Mouse (Mus musculus) heart, embryonic 14.5 days (tissue): ENCODE data around the gene Ddx43. TPM values are rescaled to one million over a fixed set of nuclear protein-coding genes. Genes with fewer than 3 reads are reported as not detected.

Experiments
- ATAC-seq: fragments of 200-750 bp; cut with Nextera tagmentation; 2 replicates; pipeline ENCODE4 v1.8.0; 2017; ENCODE audit warnings: low read depth, moderate TSS enrichment; ENCODE audit not compliant: insufficient number of reproducible peaks, insufficient read depth, low FRiP score
- H3K27ac ChIP-seq, 2 experiments: fragments of 200-500 bp in 1 of 2; fragments of 300-500 bp in 1 of 2; sonication (generic) in 1 of 2; replicated peaks in 1 of 2; 2 replicates each; pipeline ENCODE4 v1.5.1; 2012 to 2014; ENCODE audit warnings: low read depth in 2 of 2, low read length in 2 of 2, control low read depth in 1 of 2, mild to moderate bottlenecking in 1 of 2, mixed read lengths in 1 of 2; ENCODE audit not compliant: control insufficient read depth in 1 of 2, insufficient read depth in 1 of 2
- H3K27me3 ChIP-seq: fragments of 300-500 bp; sonication (generic); 2 replicates; pipeline ENCODE4 v1.6.1; 2014; ENCODE audit warnings: mild to moderate bottlenecking, low read length, control low read depth; ENCODE audit not compliant: control insufficient read depth, insufficient read depth
- H3K36me3 ChIP-seq: fragments of 300-500 bp; sonication (generic); 2 replicates; pipeline ENCODE4 v1.6.1; 2014; ENCODE audit warnings: mild to moderate bottlenecking, control low read depth, low read length, mixed read lengths; ENCODE audit not compliant: control insufficient read depth, insufficient read depth
- H3K4me1 ChIP-seq, 2 experiments: fragments of 200-500 bp in 1 of 2; fragments of 300-500 bp in 1 of 2; sonication (generic) in 1 of 2; 2 replicates each; pipeline ENCODE4 v1.6.1; 2012 to 2014; ENCODE audit warnings: low read length in 2 of 2, control low read depth in 1 of 2, mixed read lengths in 1 of 2; ENCODE audit not compliant: control insufficient read depth in 2 of 2, insufficient read depth in 2 of 2
- H3K4me2 ChIP-seq: fragments of 300-500 bp; sonication (generic); 2 replicates; pipeline ENCODE4 v1.6.1; 2014; ENCODE audit warnings: mild to moderate bottlenecking, low read length
- H3K4me3 ChIP-seq, 2 experiments: fragments of 200-500 bp in 1 of 2; fragments of 300-500 bp in 1 of 2; sonication (generic) in 1 of 2; 2 replicates each; pipeline ENCODE4 v1.5.1; 2012 to 2014; ENCODE audit warnings: low read length in 2 of 2, mild to moderate bottlenecking in 2 of 2, control low read depth in 1 of 2, low read depth in 1 of 2, moderate library complexity in 1 of 2; ENCODE audit not compliant: control insufficient read depth in 1 of 2, insufficient read depth in 1 of 2
- H3K9ac ChIP-seq: fragments of 300-500 bp; sonication (generic); 2 replicates; pipeline ENCODE4 v1.6.1; 2014; ENCODE audit warnings: mild to moderate bottlenecking, low read length
- H3K9me3 ChIP-seq: fragments of 300-500 bp; sonication (generic); 2 replicates; pipeline ENCODE4 v1.6.1; 2016; ENCODE audit warnings: low read length, control low read depth; ENCODE audit not compliant: control insufficient read depth
- WGBS: fragments of 180-500 bp; shearing (Covaris S2); extraction: QIAGEN DNeasy Blood & Tissue Kit; methylation state at CpG from one replicate; pipeline ENCODE4 v1.1.7; 2014; 5-methylcytosine and 5-hydroxymethylcytosine counted together
- polyA plus RNA-seq: library from polyadenylated mRNA; unstranded; fragments of >200 nt; fragmentation: Nextera tagmentation; extraction: Ambion mirVana; gene quantifications from 2 replicates; pipeline ENCODE4 v1.2.1, GENCODE M21; 2014

The Ddx43 gene
- polyA plus RNA-seq, 1 experiment from 2014 or later: 0.08 TPM

DNA sequence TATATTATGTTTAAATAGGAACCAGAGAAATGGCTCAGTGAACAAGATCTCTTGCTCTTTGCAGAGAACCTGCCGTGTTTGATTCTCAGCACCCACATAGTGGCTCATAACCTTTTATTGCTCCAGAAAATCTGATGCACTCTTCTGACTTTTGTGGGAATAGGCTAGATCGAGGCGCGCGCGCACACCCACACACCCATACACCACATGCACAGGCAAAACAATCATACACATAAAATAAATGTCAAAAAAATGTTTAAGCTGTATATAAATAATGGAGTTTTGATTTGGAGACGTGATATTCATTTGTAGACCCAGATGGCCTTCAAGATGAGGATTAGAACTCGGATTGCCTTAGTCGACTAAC, 52.0 kb downstream of the Ddx43 start:
- Histone ChIP-seq H3K9me3 (no peaks in the 10 kb centered on the region), H3K4me3 (peak overlapping the region; percentile 93 to 95), H3K4me2 (peak overlapping the region; percentile 73), H3K27me3 (peaks cover 41% of the 10 kb centered on the region), H3K4me1 (peaks cover 3 to 10% of the 10 kb centered on the region in 2 experiments), H3K36me3 (peaks cover 23% of the 10 kb centered on the region), H3K9ac (peak overlapping the region; percentile 92), H3K27ac (no peak overlapping the region)
- WGBS: 30% methylated on average over 9 of the region's 9 CpGs
- ATAC-seq: no peak

DNA sequence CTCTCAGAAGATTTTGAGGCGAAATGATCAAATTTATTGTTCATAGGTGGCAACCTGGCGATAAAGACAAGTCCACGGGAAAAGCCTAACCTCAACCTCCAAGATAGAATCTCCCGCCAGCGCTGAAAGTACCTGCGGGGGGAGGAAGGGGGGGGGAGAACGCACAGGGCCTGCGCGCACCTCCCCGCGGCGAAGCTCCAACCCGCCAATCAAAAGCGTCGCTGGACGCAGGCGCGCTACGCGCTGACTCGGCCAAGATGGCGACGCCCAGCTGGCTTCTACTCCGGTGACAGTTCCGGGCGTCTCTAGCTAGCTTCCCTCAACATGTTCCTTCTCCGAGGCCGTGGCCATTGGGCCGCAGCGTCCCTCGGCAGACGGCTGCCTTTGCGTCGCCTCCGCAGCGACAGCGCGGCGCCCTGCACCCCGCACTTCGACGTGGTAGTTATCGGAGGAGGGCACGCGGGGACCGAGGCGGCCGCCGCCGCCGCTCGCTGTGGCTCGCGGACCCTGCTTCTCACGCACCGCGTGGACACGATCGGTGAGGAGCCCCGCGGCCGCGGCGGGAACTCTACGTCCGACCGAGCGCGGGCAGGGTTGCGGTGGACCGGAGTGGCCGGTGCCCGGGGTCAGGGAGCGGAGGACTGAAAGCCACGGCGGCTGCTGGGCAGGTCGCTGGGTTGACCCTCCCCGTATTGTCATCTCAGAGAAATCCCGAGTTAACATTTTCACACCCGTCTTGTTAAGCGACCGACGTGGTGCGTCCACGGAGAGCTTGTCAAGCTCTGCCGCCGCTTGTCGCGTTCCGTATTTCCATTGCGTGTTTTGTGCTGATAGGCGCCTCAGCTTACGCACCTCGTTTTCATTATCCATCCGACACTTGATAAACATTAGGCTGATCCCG, 52.6 kb downstream of the Ddx43 start, which contains the start of the genes Mto1 and Gm17324:
Mto1 (plus strand) TSS at position 236 of the 901 bp plus-strand sequence.
Gm17324 (minus strand) TSS at position 814 of the 901 bp plus-strand sequence.
- Histone ChIP-seq H3K9ac (peak within 1 kb of the TSS; percentile 92), H3K4me1 (peaks cover 3 to 10% of the 10 kb centered on the region in 2 experiments), H3K36me3 (peaks cover 29% of the 10 kb centered on the region), H3K9me3 (no peaks in the 10 kb centered on the region), H3K27ac (peak within 1 kb of the TSS; percentile 89 to 97), H3K4me3 (peak within 1 kb of the TSS; percentile 93 to 95), H3K27me3 (peaks cover 35% of the 10 kb centered on the region), H3K4me2 (peak within 1 kb of the TSS; percentile 73)
- under 1% methylated on average over 94 of the region's 96 CpGs for WGBS
- ATAC-seq: peak; percentile 89

DNA sequence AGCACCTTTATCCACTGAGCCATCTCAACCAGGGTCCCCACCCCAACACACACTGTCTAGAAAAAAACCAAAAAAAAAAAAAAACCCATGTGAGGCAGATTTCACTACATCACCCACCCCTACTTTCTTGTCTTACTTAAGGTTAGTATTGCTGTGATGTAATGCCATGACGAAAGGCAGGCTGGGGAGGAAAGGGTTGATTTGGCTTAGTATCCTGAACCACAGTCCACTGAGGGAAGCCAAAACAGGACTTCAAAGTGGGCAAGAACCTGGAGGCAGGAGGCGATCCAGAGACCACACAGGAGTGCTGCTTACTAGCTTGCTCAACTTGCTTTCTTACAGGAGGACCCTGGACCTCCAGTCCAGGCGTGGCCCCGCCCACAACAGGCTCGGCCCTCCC, 54.8 kb downstream of the Ddx43 start:
- peaks cover 50% of the 10 kb centered on the region for H3K36me3 ChIP-seq
- no peak overlapping the region for H3K4me2 ChIP-seq
- H3K27me3 ChIP-seq: peaks cover 16% of the 10 kb centered on the region
- no peak overlapping the region for H3K4me3 ChIP-seq
- WGBS: 82% methylated on average over 5 of the region's 5 CpGs
- no peak overlapping the region for H3K27ac ChIP-seq
- H3K4me1 ChIP-seq: peaks cover 3 to 10% of the 10 kb centered on the region in 2 experiments
- ATAC-seq: no peak
- no peak overlapping the region for H3K9ac ChIP-seq
- no peaks in the 10 kb centered on the region for H3K9me3 ChIP-seq

DNA sequence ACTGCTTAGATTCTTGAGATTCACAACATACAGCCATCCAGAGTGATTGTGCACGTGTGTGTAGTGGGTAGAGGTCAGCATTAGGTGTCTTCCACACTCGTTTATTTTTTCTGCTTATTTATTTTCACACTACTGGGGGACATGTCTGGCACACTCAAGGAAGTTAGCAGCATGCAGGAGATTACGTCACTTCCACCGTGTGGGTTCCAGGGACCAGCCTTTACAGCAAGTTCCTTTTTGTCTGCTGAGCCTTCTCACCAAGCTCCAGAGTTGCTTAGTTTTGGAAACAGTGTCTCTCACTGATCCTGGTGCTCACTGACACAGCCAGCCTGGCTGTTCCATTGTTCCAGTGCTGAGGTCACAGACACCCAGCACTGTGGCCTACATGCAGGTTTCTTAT, 55.8 kb downstream of the Ddx43 start:
- no peak overlapping the region for H3K4me2 ChIP-seq
- peaks cover 7% of the 10 kb centered on the region for H3K27me3 ChIP-seq
- no peak for ATAC-seq
- H3K4me1 ChIP-seq: peaks cover 3 to 10% of the 10 kb centered on the region in 2 experiments
- WGBS: 69% methylated on average over 4 of the region's 4 CpGs
- peaks cover 53% of the 10 kb centered on the region for H3K36me3 ChIP-seq
- no peak overlapping the region for H3K9ac ChIP-seq
- H3K4me3 ChIP-seq: no peak overlapping the region
- H3K9me3 ChIP-seq: no peaks in the 10 kb centered on the region
- no peak overlapping the region for H3K27ac ChIP-seq

DNA sequence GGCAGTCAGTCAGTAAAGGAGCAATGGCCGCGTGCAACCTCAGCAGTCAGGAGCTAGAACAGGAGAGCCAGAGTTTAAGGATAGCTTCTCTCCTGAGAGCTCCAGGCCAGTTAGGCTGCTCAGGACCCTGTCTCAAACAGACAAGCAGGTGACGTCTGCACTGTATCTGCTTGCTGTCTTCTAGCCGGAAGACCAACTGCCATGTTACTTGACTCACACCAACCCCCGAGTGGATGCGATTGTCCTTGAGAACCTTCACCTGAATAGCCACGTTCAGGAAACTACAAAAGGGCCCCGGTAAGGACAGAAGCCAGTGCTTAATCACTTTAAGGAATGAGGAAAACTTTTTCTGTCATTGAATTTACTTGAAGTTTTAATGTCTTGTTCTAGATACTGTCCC, 61.4 kb downstream of the Ddx43 start:
- no peaks in the 10 kb centered on the region for H3K9me3 ChIP-seq
- H3K4me1 ChIP-seq: no peaks in the 10 kb centered on the region
- no peak overlapping the region for H3K9ac ChIP-seq
- no peaks in the 10 kb centered on the region for H3K27me3 ChIP-seq
- no peak for ATAC-seq
- no peak overlapping the region for H3K27ac ChIP-seq
- H3K36me3 ChIP-seq: peaks cover 87% of the 10 kb centered on the region
- 86% methylated on average over 8 of the region's 8 CpGs for WGBS
- H3K4me2 ChIP-seq: no peak overlapping the region
- H3K4me3 ChIP-seq: no peak overlapping the region

DNA sequence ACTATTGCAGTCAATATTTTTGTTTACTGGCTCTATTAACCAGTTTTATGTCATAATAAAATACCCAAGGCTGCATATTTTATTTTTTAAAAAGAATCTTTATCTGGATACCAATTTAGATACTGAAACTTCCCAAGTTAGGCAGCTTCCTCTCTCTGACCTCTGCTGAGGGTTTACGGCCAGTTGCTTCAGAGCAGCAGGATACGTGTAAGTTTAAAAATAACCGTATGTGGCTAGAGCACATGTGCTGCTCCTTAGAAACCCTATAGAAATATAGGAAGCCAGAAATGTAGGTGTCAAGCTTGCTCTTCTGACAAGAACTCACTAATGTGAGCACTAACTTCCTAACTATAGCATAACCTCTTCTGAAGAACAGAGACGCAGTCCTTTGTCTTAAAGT, 67.8 kb downstream of the Ddx43 start:
- Histone ChIP-seq H3K9me3 (no peaks in the 10 kb centered on the region), H3K4me2 (no peak overlapping the region), H3K27me3 (no peaks in the 10 kb centered on the region), H3K36me3 (peaks cover 93% of the 10 kb centered on the region), H3K4me3 (no peak overlapping the region), H3K4me1 (no peaks in the 10 kb centered on the region), H3K27ac (no peak overlapping the region), H3K9ac (no peak overlapping the region)
- 70% methylated on average over 4 of the region's 4 CpGs for WGBS
- ATAC-seq: no peak

DNA sequence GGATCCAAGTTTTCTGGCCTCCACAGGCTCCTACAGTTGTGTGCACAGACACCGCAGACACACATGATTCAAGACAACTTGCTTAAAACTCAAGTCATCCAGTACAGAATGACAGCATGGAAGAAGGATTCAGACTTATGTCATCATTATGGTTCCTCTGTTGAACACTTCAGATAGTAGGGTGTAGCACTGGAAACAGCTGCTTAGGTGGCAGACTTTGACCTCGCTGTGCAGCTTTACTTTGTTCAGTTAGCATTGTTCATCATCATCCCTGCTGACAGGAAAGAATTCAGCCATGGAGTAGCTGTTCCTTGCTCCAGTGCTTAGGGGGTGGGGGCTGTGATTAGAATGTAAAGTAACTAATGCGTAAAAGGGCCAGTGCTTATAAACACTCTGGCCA, 70.1 kb downstream of the Ddx43 start:
- H3K27me3 ChIP-seq: no peaks in the 10 kb centered on the region
- H3K4me3 ChIP-seq: no peak overlapping the region
- ATAC-seq: no peak
- no peak overlapping the region for H3K9ac ChIP-seq
- 67% methylated on average over 3 of the region's 3 CpGs for WGBS
- H3K36me3 ChIP-seq: peaks cover 91% of the 10 kb centered on the region
- H3K4me1 ChIP-seq: no peaks in the 10 kb centered on the region
- no peak overlapping the region for H3K4me2 ChIP-seq
- no peak overlapping the region for H3K27ac ChIP-seq
- no peaks in the 10 kb centered on the region for H3K9me3 ChIP-seq
